Mouse (Mus musculus): ENCODE data around the gene Pknox2.

The Pknox2 gene

GRCm38 (mm10) chr9:37101059-37101940 is 45.9 kb downstream of the Pknox2 start:
- DNase-seq (ENCODE audit: low spot score in 2 of 2): no peak

GRCm38 (mm10) chr9:37099595-37099994 is 47.6 kb downstream of the Pknox2 start:
- DNase-seq (ENCODE audit: low spot score in 2 of 2): no peak

DNA sequence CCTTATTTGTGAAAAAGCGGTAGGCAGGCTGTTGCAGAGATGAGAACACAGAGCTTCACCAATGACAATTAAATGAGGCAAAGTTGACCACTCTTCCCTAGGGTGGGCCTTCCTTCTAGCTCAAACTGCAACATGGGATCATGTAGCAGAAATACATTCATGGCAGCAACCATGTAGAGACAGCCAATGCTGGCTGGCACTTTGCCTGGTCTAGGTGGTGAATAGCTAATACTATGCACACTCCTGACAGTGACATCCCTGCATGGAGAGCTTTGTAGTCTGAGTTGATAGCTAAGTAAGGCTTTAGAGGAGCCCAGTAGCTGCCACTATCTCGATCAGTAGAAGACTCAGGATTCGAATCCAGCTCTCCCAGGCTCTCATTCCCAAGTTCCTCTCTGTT is 48.6 kb downstream of the Pknox2 start:
- DNase-seq (ENCODE audit: low spot score in 2 of 2): no peak

DNA sequence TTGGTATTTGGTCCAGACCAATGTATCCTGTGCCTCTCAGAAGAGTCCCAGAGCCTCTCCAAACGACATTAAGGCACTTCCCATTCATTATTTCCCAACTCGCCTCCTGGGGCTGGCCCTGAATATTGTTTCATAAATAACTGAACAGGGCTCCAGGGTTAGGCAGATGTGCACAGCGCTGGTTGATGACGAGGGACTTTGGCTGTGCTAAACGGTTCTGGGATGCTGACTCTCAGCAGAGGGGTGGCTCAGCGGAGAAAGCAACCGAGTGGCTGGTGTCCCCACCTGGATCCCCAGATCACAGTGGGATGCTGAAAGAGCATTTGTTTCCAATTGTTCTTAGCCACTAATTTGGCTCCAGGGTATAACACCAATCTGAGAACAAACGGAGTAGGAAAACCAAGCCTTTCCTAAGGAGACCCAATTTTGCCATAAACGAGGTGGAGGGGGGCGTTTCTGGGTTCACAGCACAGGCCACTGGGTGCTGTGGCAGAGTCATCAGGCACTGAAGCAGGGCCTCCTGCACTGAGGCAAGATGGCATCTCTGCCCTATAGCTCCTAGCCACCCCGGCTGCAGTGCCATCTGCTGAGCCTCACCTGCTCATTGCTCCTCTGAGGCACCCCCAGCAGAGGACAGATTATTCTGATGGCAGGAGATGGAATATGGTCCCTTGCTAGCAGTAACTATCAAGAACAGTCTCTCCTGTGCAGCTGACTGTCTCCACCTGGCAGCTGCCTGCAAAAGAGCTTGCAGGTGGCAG is 52.8 kb downstream of the Pknox2 start:
- no peak for DNase-seq (ENCODE audit: low spot score in 2 of 2)

DNA sequence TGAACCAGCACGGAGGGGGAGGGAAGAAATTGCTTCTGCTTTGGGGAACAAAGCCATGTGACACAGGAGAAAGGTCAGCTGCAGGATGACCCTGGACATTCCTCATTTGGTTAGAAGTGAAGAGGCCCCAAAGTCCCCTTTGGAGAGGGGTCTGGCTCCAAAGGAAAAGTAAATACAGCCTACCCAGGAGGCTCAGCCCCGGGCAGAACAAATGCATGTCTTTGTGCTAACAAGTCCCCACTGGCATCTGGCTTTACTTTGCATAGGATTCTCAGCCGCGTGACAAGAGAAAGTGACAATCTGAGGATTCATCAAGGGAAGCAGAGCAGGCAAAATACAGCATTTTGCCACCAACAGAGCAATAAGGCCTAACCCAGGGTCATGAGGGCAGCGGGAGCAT is 54.1 kb downstream of the Pknox2 start:
- DNase-seq (ENCODE audit: low spot score in 2 of 2): no peak

DNA sequence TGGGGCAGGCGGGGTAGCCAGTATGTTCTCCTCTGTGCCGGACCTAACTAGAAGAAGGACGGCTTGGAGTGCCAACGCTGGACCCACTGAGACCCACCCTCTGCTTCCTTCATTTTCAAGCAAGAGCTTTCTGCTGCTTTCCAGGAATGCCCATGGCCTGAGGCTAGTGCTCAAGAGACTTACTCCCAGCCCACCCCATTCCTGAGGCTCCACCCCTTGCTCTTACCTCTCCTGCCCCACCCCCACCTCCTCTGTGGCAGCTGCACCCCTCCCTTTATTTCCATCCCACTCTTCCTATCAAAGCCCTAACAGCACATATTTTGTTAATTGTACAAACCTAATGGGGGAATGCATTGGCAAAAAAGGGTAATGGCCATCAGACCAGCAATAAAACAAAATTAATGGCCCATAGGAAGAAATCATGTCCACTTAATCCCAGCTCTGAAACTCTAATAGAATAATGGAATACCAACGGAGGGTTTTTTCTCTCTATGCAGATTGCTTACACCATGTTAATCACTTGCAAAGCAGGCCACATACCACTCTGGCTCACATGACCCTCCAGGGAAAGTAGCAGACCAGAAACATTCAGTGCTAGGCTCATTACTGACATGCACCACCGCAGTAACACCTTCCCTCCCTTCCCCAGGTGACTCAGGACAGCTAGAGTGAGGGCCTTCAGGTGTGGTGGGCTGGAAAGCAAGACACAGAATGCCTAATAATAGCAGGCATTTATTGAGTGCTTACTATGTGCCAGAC is 57.1 kb downstream of the Pknox2 start:
- DNase-seq (ENCODE audit: low spot score in 2 of 2): no peak

GRCm38 (mm10) chr9:37085370-37085769 is 61.8 kb downstream of the Pknox2 start:
- no peak for DNase-seq (ENCODE audit: low spot score in 2 of 2)

GRCm38 (mm10) chr9:37082246-37082645 is 65.0 kb downstream of the Pknox2 start:
- no peak for DNase-seq (ENCODE audit: low spot score in 2 of 2)

DNA sequence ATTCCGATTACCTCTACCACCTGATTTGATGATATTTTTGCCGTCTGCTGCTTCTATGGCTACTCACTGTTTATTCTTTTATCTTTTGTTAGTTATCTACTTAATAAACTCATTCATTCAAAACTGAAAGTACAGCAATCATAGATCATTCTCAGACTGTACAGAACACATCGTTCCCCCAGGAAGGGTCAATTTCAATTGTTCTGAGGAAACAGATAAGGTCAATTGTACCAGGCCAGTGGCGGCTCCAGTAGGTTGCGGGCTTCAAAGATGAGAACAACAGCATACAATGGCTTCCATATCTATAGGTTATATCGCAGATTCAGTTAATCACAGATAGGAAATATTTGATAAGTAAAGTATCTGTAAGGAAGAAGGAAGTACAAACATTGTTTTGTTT is 66.9 kb downstream of the Pknox2 start:
- DNase-seq (ENCODE audit: low spot score in 2 of 2): no peak

GRCm38 (mm10) chr9:37077063-37077418 is 70.2 kb downstream of the Pknox2 start:
- DNase-seq (ENCODE audit: low spot score in 2 of 2): no peak

- no peak for DNase-seq (ENCODE audit: low spot score in 2 of 2)
These were observed 70.7 kb downstream of the Pknox2 start for GRCm38 (mm10) chr9:37076386-37077062.

GRCm38 (mm10) chr9:37075903-37076302 is 71.3 kb downstream of the Pknox2 start:
- DNase-seq (ENCODE audit: low spot score in 2 of 2): no peak

DNA sequence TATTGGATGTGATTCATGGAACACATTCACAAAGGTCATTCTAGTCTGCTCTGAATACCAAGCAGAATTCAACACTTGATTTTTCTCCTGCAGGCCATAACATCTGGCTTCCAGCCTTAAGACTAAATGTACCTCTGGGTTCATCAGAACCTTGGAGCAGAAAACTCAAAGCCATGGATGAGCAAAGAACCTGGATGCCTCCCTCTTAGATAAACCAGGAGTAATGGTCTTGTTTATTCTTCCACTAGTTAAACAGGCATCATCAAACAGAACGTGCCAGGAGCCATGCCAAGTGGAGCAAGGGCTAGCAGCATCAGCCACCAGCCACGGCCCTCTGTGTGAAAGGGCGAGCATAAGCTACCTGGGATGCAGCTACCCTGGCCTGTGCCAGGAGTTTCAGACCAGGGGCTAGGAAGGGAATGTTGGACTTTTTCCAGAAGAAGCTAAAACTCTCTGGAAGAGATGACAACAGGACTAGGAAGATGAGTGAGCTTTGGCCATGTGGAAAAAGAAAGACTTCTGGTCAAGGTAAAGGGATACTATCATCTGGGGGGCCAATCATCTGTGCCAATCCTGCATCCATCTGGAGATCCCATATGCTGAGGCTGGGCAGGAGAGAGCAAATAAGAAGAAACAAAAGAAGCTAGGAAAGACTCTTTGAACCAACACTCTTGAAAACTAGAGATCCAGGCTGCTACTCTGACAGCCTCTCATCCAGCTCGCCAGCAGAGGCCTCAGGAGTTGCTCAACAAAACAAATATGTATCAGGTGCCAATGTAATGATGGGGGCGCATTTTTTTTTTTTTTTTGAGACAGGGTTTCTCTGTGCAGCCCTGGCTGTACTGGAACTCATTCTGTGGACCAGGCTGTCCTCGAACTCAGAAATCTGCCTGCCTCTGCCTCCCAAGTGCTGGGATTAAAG is 77.6 kb downstream of the Pknox2 start:
- no peak for DNase-seq (ENCODE audit: low spot score in 2 of 2)

GRCm38 (mm10) chr9:37067473-37067830 is 79.8 kb downstream of the Pknox2 start:
- no peak for DNase-seq (ENCODE audit: low spot score in 2 of 2)

GRCm38 (mm10) chr9:37066732-37067472 is 80.3 kb downstream of the Pknox2 start:
- DNase-seq (ENCODE audit: low spot score in 2 of 2): no peak

DNA sequence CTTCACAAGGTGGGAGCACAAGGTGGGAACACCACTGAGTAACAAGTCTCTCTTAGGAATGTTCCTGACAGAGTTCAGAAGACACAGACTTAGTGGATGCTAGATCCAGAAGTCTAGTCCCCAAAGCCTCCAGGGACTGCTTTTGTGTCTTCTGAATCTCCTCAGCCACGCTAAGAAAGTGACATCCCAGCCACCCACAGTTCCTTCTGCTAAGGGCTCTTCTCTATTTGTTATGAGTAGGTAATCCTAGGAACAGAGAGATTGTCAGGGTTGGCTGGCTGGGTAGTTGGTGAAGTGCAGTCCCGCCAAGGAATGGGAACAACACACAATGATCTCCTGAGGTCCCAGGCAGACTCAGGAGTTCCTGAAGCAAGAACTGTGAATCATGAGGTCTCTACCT is 85.6 kb downstream of the Pknox2 start:
- no peak for DNase-seq (ENCODE audit: low spot score in 2 of 2)

GRCm38 (mm10) chr9:37054703-37055102 is 92.5 kb downstream of the Pknox2 start:
- no peak for DNase-seq (ENCODE audit: low spot score in 2 of 2)

DNA sequence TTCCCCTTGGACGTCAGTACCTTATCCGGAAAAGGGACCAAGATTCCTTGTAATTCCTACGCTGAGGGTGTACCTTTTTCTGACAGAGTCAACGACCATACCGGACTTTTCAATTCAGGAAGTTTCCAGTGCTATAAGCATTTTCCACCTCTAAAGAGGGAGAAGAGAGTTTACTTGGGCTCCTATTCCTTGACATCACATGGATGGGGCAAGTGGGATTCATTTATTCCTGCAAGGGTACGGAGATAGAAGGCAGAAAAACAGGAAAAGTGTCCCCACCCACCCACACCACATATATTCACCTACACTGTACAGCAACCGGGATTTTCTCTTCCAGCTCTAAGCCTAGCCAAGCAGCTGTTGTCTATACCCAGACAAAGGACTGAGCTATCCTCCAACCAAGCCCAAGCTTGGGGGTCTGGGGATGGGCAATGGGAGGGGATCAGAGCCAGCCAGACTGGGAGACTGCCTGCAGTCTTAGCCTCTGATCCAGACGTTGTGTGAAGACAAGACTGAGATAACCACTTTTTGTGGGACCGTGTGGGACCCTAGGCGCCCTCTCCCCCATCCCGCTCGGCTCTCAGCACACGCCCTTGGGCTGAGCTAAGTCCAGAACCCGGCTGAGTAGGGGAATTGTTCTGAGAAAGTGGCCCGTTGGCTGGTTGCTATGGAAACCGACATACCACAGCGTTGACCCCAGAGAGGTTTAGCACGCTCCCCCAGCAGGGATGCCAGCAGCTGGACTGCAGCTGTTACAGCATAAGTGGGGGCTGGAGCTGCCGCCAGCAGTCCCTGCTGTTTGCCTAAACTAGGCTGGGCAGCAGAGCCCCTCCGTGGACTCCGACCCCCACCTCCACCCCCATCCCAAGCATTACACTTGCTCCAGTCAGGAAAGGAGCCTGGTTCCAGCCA is 93.3 kb downstream of the Pknox2 start:
- DNase-seq (ENCODE audit: low spot score in 2 of 2): peak; percentile 2 to 4

- DNase-seq (ENCODE audit: low spot score in 2 of 2): no peak
These were observed 94.2 kb downstream of the Pknox2 start for GRCm38 (mm10) chr9:37053041-37053440.

Data from spleen, postnatal 36 days (tissue).